Mouse (Mus musculus) kidney, embryonic 16.5 days (tissue): ENCODE data around the gene Cyp2d10. TPM values are rescaled to one million over a fixed set of nuclear protein-coding genes. Genes with fewer than 3 reads are reported as not detected.
"Not testable (repeated sequence)": the region's sequence is repeated elsewhere in the genome, so short reads cannot be mapped to it uniquely, and the experiment has no call there.

ENCODE experiments used
- ATAC-seq: fragments of 200-750 bp; cut with Nextera tagmentation; 2 replicates; pipeline ENCODE4 v1.8.0; 2017; ENCODE audit warnings: moderate TSS enrichment; ENCODE audit not compliant: low FRiP score, low TSS enrichment
- H3K27ac ChIP-seq: fragments of 300-500 bp; sonication (generic); 2 replicates; pipeline ENCODE4 v1.5.1; 2014; ENCODE audit warnings: low read length
- H3K27me3 ChIP-seq: fragments of 300-500 bp; sonication (generic); 2 replicates; pipeline ENCODE4 v1.6.1; 2014; ENCODE audit warnings: low read length, control low read depth, mixed read lengths; ENCODE audit not compliant: insufficient read depth
- H3K36me3 ChIP-seq: fragments of 300-500 bp; sonication (generic); 2 replicates; pipeline ENCODE4 v1.6.1; 2014; ENCODE audit warnings: low read length, control low read depth, mixed read lengths; ENCODE audit not compliant: insufficient read depth
- H3K4me1 ChIP-seq: fragments of 300-500 bp; sonication (generic); 2 replicates; pipeline ENCODE4 v1.6.1; 2014; ENCODE audit warnings: low read length, control low read depth, mixed read lengths; ENCODE audit not compliant: insufficient read depth
- H3K4me2 ChIP-seq: fragments of 300-500 bp; sonication (generic); replicated peaks from 2 replicates; pipeline ENCODE4 v1.6.1; 2014; ENCODE audit warnings: low read depth, low read length
- H3K4me3 ChIP-seq: fragments of 300-500 bp; sonication (generic); 2 replicates; pipeline ENCODE4 v1.5.1; 2014; ENCODE audit warnings: mild to moderate bottlenecking, low read length
- H3K9ac ChIP-seq: fragments of 300-500 bp; sonication (generic); replicated peaks from 2 replicates; pipeline ENCODE4 v1.6.1; 2014; ENCODE audit warnings: low read length
- H3K9me3 ChIP-seq: fragments of 300-500 bp; sonication (generic); 2 replicates; pipeline ENCODE4 v1.6.1; 2016; ENCODE audit warnings: low read length, control low read depth
- WGBS: fragments of 180-500 bp; shearing (Covaris S2); extraction: QIAGEN DNeasy Blood & Tissue Kit; methylation state at CpG from one replicate; pipeline ENCODE4 v1.1.7; 2014; 5-methylcytosine and 5-hydroxymethylcytosine counted together
- polyA plus RNA-seq: library from polyadenylated mRNA; unstranded; fragments of >200 nt; fragmentation: Nextera tagmentation; extraction: Ambion mirVana; gene quantifications from 2 replicates; pipeline ENCODE4 v1.2.1, GENCODE M21; 2015

The Cyp2d10 gene
- 0.26 TPM in 1 of 2 replicates, not detected in the other for polyA plus RNA-seq

DNA sequence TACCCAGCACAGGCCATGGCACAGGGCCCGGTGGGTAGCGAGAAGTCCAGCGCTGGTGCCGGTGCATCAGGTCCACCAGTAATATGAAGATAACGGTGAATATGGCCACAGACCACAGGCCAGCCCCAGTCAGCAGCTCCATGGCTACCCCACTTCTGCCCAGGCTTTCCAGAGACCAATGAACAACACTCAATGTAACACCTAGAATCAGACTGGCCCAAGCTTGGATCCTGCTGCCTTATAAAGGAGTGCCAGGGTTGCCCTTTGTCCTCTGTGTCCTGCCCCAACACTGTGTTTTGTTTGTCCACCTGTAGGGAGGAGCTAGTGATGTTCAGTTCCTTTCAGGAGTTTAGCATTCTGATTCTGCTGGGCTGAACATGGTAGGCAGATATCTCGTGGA is at the start of gene Cyp2d10:
Gene Cyp2d10 (minus strand): TSS at position 215 of the 400 bp plus-strand sequence.
- H3K4me3 ChIP-seq = no peak within 1 kb of the TSS
- H3K4me2 ChIP-seq = no peak within 1 kb of the TSS
- H3K9me3 ChIP-seq = no peaks in the 10 kb centered on the region
- H3K9ac ChIP-seq = no peak within 1 kb of the TSS
- no peaks in the 10 kb centered on the region for H3K27me3 ChIP-seq
- no peaks in the 10 kb centered on the region for H3K36me3 ChIP-seq
- ATAC-seq = no peak
- 90% methylated on average over 6 of the region's 6 CpGs for WGBS
- H3K27ac ChIP-seq = no peak within 1 kb of the TSS
- no peaks in the 10 kb centered on the region for H3K4me1 ChIP-seq

DNA sequence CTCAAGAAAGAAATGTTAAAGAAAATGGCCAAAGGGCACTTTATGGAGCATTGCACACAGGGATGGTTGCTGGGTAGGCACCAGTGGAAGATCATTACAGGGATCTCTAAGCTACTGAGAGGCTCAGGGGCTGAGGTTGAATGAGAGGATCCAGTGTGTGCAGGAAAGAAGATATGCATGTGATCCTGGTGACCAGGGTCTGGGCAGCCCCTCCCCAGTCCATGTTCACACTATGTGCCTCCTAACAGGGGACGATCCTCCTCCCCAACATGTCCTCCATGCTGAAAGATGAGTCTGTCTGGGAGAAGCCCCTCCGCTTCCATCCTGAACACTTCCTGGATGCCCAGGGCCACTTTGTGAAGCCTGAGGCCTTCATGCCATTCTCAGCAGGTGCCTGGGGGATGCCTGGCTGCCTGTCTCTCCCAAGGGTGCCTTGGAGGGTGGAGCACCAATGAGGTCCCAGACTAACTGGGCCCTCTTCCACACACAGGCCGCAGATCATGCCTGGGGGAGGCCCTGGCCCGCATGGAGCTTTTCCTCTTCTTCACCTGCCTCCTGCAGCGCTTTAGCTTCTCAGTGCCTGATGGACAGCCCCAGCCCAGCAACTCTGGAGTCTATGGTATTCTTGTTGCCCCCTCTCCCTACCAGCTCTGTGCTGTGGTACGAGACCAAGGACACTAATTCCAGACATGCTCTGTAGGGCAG is 49.2 kb upstream of the Cyp2d10 start:
- ATAC-seq, H3K36me3 ChIP-seq, H3K4me3 ChIP-seq, H3K27ac ChIP-seq, H3K27me3 ChIP-seq, H3K9me3 ChIP-seq, H3K4me1 ChIP-seq, H3K4me2 ChIP-seq, H3K9ac ChIP-seq: not testable (repeated sequence)
- 81% methylated on average over 6 of the region's 6 CpGs for WGBS

DNA sequence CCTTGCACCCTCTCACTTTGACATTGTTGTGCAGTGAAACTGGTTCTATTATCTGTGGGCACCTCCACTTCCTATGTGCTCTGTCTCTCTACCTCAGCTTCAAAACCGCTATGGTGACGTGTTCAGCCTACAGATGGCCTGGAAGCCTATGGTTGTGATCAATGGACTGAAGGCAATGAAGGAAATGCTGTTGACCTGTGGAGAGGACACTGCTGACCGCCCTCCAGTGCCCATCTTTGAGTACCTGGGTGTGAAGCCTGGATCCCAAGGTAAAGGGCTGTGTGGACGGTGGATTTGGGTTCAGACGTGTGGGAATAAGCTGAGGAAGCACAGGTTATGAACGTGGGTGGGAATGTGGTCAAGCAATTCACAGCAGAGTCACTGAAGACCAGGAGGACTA is 46.5 kb upstream of the Cyp2d10 start:
- not testable (repeated sequence) for H3K9ac ChIP-seq, H3K27me3 ChIP-seq, ATAC-seq, H3K4me3 ChIP-seq, H3K27ac ChIP-seq, H3K9me3 ChIP-seq, H3K36me3 ChIP-seq, H3K4me1 ChIP-seq, H3K4me2 ChIP-seq
- WGBS = 89% methylated on average over 6 of the region's 6 CpGs

DNA sequence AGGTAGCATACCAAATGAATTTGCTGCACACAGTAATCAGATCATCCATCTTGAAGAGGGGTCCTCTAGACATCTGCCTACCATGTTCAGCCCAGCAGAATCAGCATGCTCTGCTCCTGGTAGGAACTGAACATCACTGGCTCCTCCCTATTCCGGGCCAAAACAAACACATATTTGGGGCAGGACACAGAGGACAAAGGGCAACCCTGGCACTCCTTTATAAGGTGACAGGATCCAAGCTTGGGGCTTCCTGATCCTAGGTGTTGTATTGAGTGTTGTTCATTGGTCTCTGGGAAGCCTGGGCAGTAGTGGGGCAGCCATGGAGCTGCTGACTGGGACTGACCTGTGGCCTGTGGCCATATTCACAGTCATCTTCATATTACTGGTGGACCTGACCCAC is 45.1 kb upstream of the Cyp2d10 start:
- WGBS = 90% methylated on average over 1 of the region's 1 CpGs
- not testable (repeated sequence) for H3K4me2 ChIP-seq, H3K4me1 ChIP-seq, H3K36me3 ChIP-seq, H3K9me3 ChIP-seq, H3K9ac ChIP-seq, ATAC-seq, H3K4me3 ChIP-seq, H3K27ac ChIP-seq, H3K27me3 ChIP-seq

DNA sequence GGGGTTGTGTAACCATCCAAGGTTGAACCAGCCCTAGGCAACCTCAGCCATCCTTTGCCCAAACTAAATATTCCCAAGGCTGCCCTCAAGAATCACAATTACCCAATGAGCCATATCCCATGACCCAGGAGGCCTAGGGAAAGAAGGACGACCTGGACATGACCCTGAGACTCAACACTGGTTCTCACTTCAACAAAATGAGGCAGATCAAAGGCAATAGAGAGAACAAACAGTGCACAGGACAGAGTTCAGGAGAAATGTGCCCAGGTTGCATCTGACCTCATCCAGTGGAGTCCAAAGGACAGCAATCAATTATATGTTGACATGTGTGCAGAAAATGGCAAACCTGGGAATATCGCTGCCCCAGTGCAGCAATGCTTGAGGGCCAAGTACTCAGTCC is 43.0 kb upstream of the Cyp2d10 start:
- not testable (repeated sequence) for H3K9ac ChIP-seq, H3K4me3 ChIP-seq, H3K4me2 ChIP-seq, H3K27me3 ChIP-seq, H3K9me3 ChIP-seq, ATAC-seq, H3K36me3 ChIP-seq, H3K4me1 ChIP-seq, H3K27ac ChIP-seq
- 61% methylated on average over 2 of the region's 2 CpGs for WGBS

DNA sequence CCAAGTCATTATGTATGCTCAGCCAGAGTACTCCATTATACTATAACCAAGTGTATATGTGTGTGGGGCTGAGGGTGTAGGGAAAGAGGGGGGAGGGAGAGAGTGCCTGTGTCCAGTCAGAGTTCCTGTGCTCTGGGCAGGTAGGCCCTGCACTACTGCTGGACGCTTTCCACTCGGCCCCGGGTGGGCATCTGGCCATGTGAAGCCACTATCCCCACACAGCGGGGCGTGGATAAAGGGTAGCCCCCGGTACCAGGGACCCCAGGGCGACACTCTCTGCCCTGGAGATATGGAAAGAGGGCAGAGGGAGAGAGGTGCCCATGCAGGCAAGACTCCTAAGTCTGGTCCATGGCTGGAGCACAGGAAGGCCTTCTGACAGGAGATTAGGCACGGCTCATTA is 38.2 kb upstream of the Cyp2d10 start:
- Histone ChIP-seq H3K36me3 (no peaks in the 10 kb centered on the region), H3K4me3 (no peak overlapping the region), H3K27me3 (no peaks in the 10 kb centered on the region), H3K4me1 (no peaks in the 10 kb centered on the region), H3K9ac (no peak overlapping the region), H3K4me2 (no peak overlapping the region), H3K9me3 (no peaks in the 10 kb centered on the region), H3K27ac (no peak overlapping the region)
- no peak for ATAC-seq
- 68% methylated on average over 8 of the region's 8 CpGs for WGBS

DNA sequence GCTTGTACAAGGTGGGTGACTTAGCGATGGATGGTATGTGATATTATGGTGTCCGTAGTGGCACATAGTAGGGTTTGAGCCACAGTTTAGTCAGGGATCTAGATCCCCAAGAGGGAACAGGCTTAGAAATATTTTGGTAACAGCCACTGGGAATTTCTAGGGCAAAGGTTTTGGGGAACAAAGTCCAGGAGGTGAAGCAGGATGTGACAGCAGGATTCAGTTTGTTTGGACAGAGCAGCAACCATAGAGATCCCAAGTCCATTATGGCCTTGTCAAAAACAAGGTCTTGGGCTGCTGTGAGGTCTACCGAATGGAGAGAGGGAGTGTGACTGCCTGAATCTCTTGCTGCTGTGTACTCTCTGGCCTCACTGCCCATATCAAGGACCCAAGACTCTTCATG is 36.7 kb upstream of the Cyp2d10 start:
- Histone ChIP-seq H3K9ac (no peak overlapping the region), H3K27me3 (no peaks in the 10 kb centered on the region), H3K27ac (no peak overlapping the region), H3K4me3 (no peak overlapping the region), H3K4me2 (no peak overlapping the region), H3K36me3 (no peaks in the 10 kb centered on the region), H3K4me1 (no peaks in the 10 kb centered on the region), H3K9me3 (no peaks in the 10 kb centered on the region)
- WGBS = 86% methylated on average over 3 of the region's 3 CpGs
- ATAC-seq = no peak

DNA sequence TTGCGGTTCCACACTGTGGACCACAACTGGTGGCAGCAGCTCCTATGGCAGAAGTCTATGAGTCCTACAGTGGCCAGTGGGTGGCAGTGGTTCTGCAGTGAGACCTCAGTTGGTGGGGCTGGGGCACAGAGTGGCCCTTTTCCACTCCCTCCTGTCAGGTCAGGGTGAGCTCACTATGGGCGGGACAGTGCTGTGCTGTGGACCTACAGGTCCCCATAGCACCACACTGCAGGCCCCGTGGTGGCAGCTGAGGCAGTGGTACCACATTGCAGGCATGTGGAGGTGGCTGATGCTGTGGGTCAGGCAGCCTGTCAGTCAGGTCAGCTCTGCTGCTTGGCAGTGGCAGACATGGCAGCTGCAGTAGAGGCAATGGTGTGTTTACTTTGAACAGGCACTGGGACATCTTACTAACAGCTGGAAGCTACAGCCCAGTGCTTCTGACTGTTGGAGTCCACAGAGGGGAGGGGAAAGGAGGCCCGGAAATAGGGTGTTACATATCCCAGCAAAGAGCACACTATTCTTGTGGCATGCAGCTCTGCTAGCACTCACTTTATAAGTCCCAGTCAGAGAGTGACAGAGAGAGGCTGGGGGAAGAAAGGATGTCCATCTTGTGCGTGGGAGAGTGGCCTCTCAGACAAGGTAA is 31.1 kb upstream of the Cyp2d10 start:
- Histone ChIP-seq H3K27ac (no peak overlapping the region), H3K36me3 (no peaks in the 10 kb centered on the region), H3K9me3 (peaks cover 10% of the 10 kb centered on the region), H3K4me3 (no peak overlapping the region), H3K27me3 (no peaks in the 10 kb centered on the region), H3K4me1 (no peaks in the 10 kb centered on the region), H3K4me2 (no peak overlapping the region), H3K9ac (no peak overlapping the region)
- peak; percentile 81 for ATAC-seq
- WGBS = 56% methylated on average over 5 of the region's 5 CpGs

DNA sequence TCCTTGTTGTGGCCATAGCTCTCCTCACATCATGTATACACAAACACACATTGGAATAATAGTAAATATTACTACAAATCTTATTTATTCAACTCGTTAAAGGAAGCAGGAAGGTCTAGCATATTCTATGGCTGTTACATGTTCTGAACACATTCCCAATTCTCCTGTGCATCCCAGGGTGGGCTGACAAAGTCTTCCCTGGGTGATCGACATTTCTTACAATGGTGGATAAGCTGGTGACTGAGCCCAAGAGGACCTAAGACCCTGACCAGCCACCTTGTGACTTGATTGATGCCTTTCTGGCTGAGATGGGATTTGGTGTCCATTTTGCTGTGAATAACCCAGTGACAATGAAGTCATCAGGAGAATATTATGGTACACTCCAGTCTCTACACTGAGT is 28.6 kb upstream of the Cyp2d10 start:
- no peak overlapping the region for H3K4me3 ChIP-seq
- no peaks in the 10 kb centered on the region for H3K36me3 ChIP-seq
- no peaks in the 10 kb centered on the region for H3K27me3 ChIP-seq
- H3K4me1 ChIP-seq = no peaks in the 10 kb centered on the region
- no peak overlapping the region for H3K27ac ChIP-seq
- peaks cover 10% of the 10 kb centered on the region for H3K9me3 ChIP-seq
- no peak overlapping the region for H3K4me2 ChIP-seq
- H3K9ac ChIP-seq = no peak overlapping the region
- no peak for ATAC-seq
- WGBS = 82% methylated on average over 2 of the region's 2 CpGs

DNA sequence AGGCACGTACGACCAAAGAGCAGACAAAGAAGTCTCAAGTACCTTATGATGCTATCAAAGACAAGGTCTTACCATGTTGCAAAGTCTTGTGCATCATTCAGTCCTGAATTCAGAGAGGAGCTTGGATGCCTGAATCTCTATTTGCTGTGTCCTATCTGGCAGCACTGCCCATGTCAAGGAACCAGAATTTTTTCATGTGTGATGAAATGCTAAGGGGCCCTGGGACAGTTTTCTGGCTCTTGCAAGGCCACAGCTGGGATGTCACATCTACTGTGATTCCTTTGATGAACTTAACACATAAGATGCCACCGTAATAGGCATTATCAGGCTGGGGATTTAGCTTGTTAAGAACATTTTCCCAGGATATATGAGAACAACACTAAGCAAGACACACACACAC is 28.0 kb upstream of the Cyp2d10 start:
- H3K36me3 ChIP-seq = no peaks in the 10 kb centered on the region

More for the DNA sequence above, 28.0 kb upstream of the Cyp2d10 start:
- H3K4me3 ChIP-seq = no peak overlapping the region
- H3K4me1 ChIP-seq = no peaks in the 10 kb centered on the region
- no peak for ATAC-seq
- no peaks in the 10 kb centered on the region for H3K27me3 ChIP-seq
- no peak overlapping the region for H3K9ac ChIP-seq
- H3K9me3 ChIP-seq = peaks cover 10% of the 10 kb centered on the region
- H3K4me2 ChIP-seq = no peak overlapping the region
- no peak overlapping the region for H3K27ac ChIP-seq
- WGBS = 87% methylated on average over 3 of the region's 3 CpGs
